Mouse (Mus musculus) megakaryocyte, embryonic 14.5 days (primary cell): ENCODE data around the gene Mxi1. TPM values are rescaled to one million over a fixed set of nuclear protein-coding genes. Genes with fewer than 3 reads are reported as not detected.

Experiments used
- H3K27me3 ChIP-seq: replicated peaks from 2 replicates; pipeline ENCODE3; 2012; ENCODE audit warnings: inconsistent platforms
- H3K36me3 ChIP-seq: replicated peaks from 2 replicates; pipeline ENCODE3; 2012; ENCODE audit warnings: low read length, inconsistent platforms, mixed read lengths
- H3K4me1 ChIP-seq: 2 replicates; pipeline ENCODE4 v1.6.1; 2012; ENCODE audit warnings: inconsistent platforms
- H3K4me3 ChIP-seq: replicated peaks from 2 replicates; pipeline ENCODE3; 2012; ENCODE audit warnings: moderate library complexity, mild to moderate bottlenecking, inconsistent platforms
- H3K9me3 ChIP-seq: 2 replicates; pipeline ENCODE4 v1.6.1; 2012; ENCODE audit warnings: inconsistent platforms
- FLI1 ChIP-seq: IDR thresholded peaks from 2 replicates; pipeline ENCODE4 v1.6.1; 2012; ENCODE audit warnings: low read length, inconsistent platforms, mixed read lengths
- GATA1 ChIP-seq: IDR thresholded peaks from 3 replicates; pipeline ENCODE4 v1.6.1; 2012; ENCODE audit warnings: mixed read lengths, low read length, inconsistent platforms, borderline replicate concordance
- polyA plus RNA-seq: library from polyadenylated mRNA; stranded (reverse); fragments of >175 nt; gene quantifications from 2 replicates; pipeline ENCODE4 v1.2.3, GENCODE M21; 2012; ENCODE audit warnings: low replicate concordance; ENCODE audit not compliant: insufficient read depth

The Mxi1 gene
- polyA plus RNA-seq, 1 experiment = 32.9 TPM

- no peak for TF ChIP-seq FLI1
- no peak for TF ChIP-seq GATA1
- H3K27me3 ChIP-seq = no peaks in the 10 kb centered on the region
- no peaks in the 10 kb centered on the region for H3K4me1 ChIP-seq
- no peaks in the 10 kb centered on the region for H3K9me3 ChIP-seq
- H3K4me3 ChIP-seq = no peak overlapping the region
- H3K36me3 ChIP-seq = peaks cover 96% of the 10 kb centered on the region
These were observed 67.3 kb downstream of the Mxi1 start for GRCm38 (mm10) chr19:53377652-53378051.

GRCm38 (mm10) chr19:53378421-53378820 lies 68.1 kb downstream of the Mxi1 start:
- Histone ChIP-seq H3K9me3 (no peaks in the 10 kb centered on the region), H3K4me3 (no peak overlapping the region), H3K4me1 (peaks cover 3% of the 10 kb centered on the region; the same call in 1 of the 2 replicates), H3K27me3 (no peaks in the 10 kb centered on the region), H3K36me3 (peaks cover 96% of the 10 kb centered on the region)
- TF ChIP-seq GATA1 = no peak
- TF ChIP-seq FLI1 = no peak

GRCm38 (mm10) chr19:53383336-53383735 lies 73.0 kb downstream of the Mxi1 start:
- no peak for TF ChIP-seq GATA1
- TF ChIP-seq FLI1 = no peak
- no peaks in the 10 kb centered on the region for H3K27me3 ChIP-seq
- H3K36me3 ChIP-seq = peaks cover 96% of the 10 kb centered on the region
- H3K9me3 ChIP-seq = no peaks in the 10 kb centered on the region
- no peak overlapping the region for H3K4me3 ChIP-seq
- peaks cover 22% of the 10 kb centered on the region for H3K4me1 ChIP-seq

GRCm38 (mm10) chr19:53389417-53389816 lies 79.1 kb downstream of the Mxi1 start:
- no peaks in the 10 kb centered on the region for H3K27me3 ChIP-seq
- H3K4me3 ChIP-seq = peak overlapping the region; percentile 97
- H3K9me3 ChIP-seq = no peaks in the 10 kb centered on the region
- H3K4me1 ChIP-seq = peaks cover 55% of the 10 kb centered on the region
- peaks cover 47% of the 10 kb centered on the region for H3K36me3 ChIP-seq
- no peak for TF ChIP-seq FLI1
- no peak for TF ChIP-seq GATA1

- TF ChIP-seq GATA1 (no peak), FLI1 (no peak)
- H3K4me1 ChIP-seq = peaks cover 57% of the 10 kb centered on the region
- H3K9me3 ChIP-seq = no peaks in the 10 kb centered on the region
- H3K27me3 ChIP-seq = no peaks in the 10 kb centered on the region
- H3K36me3 ChIP-seq = peaks cover 41% of the 10 kb centered on the region
- H3K4me3 ChIP-seq = peak overlapping the region; percentile 97
These were observed 79.6 kb downstream of the Mxi1 start for GRCm38 (mm10) chr19:53389851-53390431.

- Histone ChIP-seq H3K4me3 (peak within 1 kb of the TSS; percentile 97), H3K36me3 (peaks cover 36% of the 10 kb centered on the region), H3K4me1 (peaks cover 63% of the 10 kb centered on the region), H3K27me3 (no peaks in the 10 kb centered on the region), H3K9me3 (no peaks in the 10 kb centered on the region)
- TF ChIP-seq FLI1 (peak; percentile 79), GATA1 (no peak)
These were observed 80.2 kb downstream of the Mxi1 start, which contains the start of gene Smndc1 for GRCm38 (mm10) chr19:53390495-53391007. TSS of gene Smndc1 (minus strand) at chr19:53390578.

- TF ChIP-seq FLI1 (no peak), GATA1 (no peak)
- Histone ChIP-seq H3K4me3 (peak overlapping the region; percentile 97), H3K4me1 (peaks cover 67% of the 10 kb centered on the region), H3K36me3 (peaks cover 28% of the 10 kb centered on the region), H3K27me3 (no peaks in the 10 kb centered on the region), H3K9me3 (no peaks in the 10 kb centered on the region)
These were observed 81.1 kb downstream of the Mxi1 start for GRCm38 (mm10) chr19:53391386-53391785.

GRCm38 (mm10) chr19:53391787-53392186 lies 81.5 kb downstream of the Mxi1 start:
- H3K4me3 ChIP-seq = peak overlapping the region; percentile 97
- peaks cover 24% of the 10 kb centered on the region for H3K36me3 ChIP-seq
- TF ChIP-seq GATA1 (no peak), FLI1 (no peak)
- no peaks in the 10 kb centered on the region for H3K27me3 ChIP-seq
- H3K4me1 ChIP-seq = peaks cover 65% of the 10 kb centered on the region
- H3K9me3 ChIP-seq = no peaks in the 10 kb centered on the region

- TF ChIP-seq FLI1 = no peak
- no peak for TF ChIP-seq GATA1
- Histone ChIP-seq H3K4me1 (peaks cover 63% of the 10 kb centered on the region), H3K27me3 (no peaks in the 10 kb centered on the region), H3K9me3 (no peaks in the 10 kb centered on the region), H3K36me3 (peaks cover 13% of the 10 kb centered on the region), H3K4me3 (no peak overlapping the region)
These were observed 82.5 kb downstream of the Mxi1 start for GRCm38 (mm10) chr19:53392781-53393343.

- TF ChIP-seq FLI1 (no peak), GATA1 (no peak)
- no peaks in the 10 kb centered on the region for H3K9me3 ChIP-seq
- H3K4me3 ChIP-seq = no peak overlapping the region
- peaks cover 6% of the 10 kb centered on the region for H3K36me3 ChIP-seq
- H3K27me3 ChIP-seq = no peaks in the 10 kb centered on the region
- H3K4me1 ChIP-seq = peaks cover 60% of the 10 kb centered on the region
These were observed 83.3 kb downstream of the Mxi1 start for GRCm38 (mm10) chr19:53393646-53394045.
